Mouse (Mus musculus) WW6 (cell line): ENCODE data around the gene Hexb.

Experiments used
- DNase-seq: peaks from one replicate; pipeline ENCODE4 v3.0.0-alpha.2; 2013; ENCODE audit warnings: low read depth, low spot score

Hexb gene

GRCm38 (mm10) chr13:97197932-97198562, at the start of gene Hexb:
Gene Hexb (minus strand): TSS chr13:97198357.
- DNase-seq, result peak; percentile 76

- no peak for DNase-seq
Measured at GRCm38 (mm10) chr13:97247754-97248153, 49.6 kb upstream of the Hexb start.

GRCm38 (mm10) chr13:97246217-97246616, 48.1 kb upstream of the Hexb start:
- no peak for DNase-seq

GRCm38 (mm10) chr13:97245157-97245556, 47.0 kb upstream of the Hexb start:
- DNase-seq, result no peak

- DNase-seq, result no peak
Measured at GRCm38 (mm10) chr13:97244712-97245105, 46.6 kb upstream of the Hexb start.

GRCm38 (mm10) chr13:97243962-97244711, 46.0 kb upstream of the Hexb start:
- DNase-seq, result no peak

GRCm38 (mm10) chr13:97242716-97243115, 44.6 kb upstream of the Hexb start:
- DNase-seq, result no peak

- no peak for DNase-seq
Measured at GRCm38 (mm10) chr13:97241787-97242280, 43.7 kb upstream of the Hexb start.

- peak; percentile 82 for DNase-seq
Measured at GRCm38 (mm10) chr13:97240965-97241786, 43.0 kb upstream of the Hexb start, which contains the start of gene Enc1. Gene Enc1 (plus strand): TSS chr13:97241105.

- peak; percentile 70 for DNase-seq
Measured at GRCm38 (mm10) chr13:97240279-97240964, 42.3 kb upstream of the Hexb start.

GRCm38 (mm10) chr13:97239343-97240180, 41.4 kb upstream of the Hexb start:
- no peak for DNase-seq

GRCm38 (mm10) chr13:97238181-97238981, 40.2 kb upstream of the Hexb start:
- no peak for DNase-seq

- DNase-seq, result no peak
Measured at GRCm38 (mm10) chr13:97237700-97238099, 39.5 kb upstream of the Hexb start.

- no peak for DNase-seq
Measured at GRCm38 (mm10) chr13:97235911-97236310, 37.8 kb upstream of the Hexb start.

GRCm38 (mm10) chr13:97234785-97235417, 36.7 kb upstream of the Hexb start:
- peak; percentile 59 for DNase-seq

- no peak for DNase-seq
Measured at GRCm38 (mm10) chr13:97233092-97233491, 34.9 kb upstream of the Hexb start.

GRCm38 (mm10) chr13:97230101-97230500, 31.9 kb upstream of the Hexb start:
- DNase-seq, result no peak

- DNase-seq, result no peak
Measured at GRCm38 (mm10) chr13:97227795-97228194, 29.6 kb upstream of the Hexb start.

GRCm38 (mm10) chr13:97225130-97225529, 27.0 kb upstream of the Hexb start:
- DNase-seq, result no peak
